Mouse (Mus musculus): ENCODE data around the gene Gm9887. TPM values are rescaled to one million over a fixed set of nuclear protein-coding genes. Genes with fewer than 3 reads are reported as not detected.
"Not testable (repeated sequence)": the region's sequence is repeated elsewhere in the genome, so short reads cannot be mapped to it uniquely, and the experiment has no call there.

The Gm9887 gene
- total and polyA plus RNA-seq, 3 experiments: 3.4 to 4.3 TPM; not detected in 1

DNA sequence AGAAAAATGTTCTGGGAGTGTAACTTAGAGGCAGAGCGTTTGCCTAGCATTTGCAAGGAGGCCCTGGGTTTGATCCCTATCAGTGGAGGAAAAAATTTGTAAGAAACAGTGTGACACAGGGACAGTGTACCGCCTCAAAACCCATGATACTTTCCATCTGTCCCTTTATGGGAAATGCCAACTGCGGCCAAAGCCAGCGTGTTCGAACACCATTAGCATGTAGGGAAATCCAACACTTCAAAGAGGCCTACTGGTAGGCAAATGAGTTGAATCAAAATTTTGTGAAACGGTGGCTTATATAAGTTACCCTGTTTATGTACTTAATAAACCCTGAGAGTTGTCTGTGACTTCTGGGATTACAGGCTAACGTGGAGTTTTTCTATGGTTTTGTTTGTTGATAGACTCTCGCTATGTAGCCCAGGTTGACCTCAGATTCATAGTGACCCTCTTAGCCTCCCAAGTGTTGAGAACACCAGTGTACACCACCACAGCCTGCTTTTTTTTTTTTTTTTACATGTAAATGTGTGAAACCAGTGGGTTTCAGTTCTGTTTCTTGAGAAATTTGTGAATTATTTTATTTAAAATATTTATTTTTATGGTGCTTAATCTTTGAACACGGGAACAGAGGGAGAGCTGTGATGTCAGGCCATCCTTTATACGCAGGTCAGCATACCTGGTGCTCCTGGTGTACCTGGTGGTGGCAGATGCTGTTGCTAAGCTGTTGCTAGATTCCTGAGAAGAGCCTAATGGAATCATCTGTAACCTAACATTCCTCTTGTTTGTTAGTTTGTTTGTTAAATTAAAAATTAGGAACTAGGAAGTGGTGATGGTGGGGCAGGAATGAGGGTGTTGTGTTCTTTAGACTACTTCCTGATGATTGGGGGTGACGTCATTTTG lies 6.5 kb upstream of the Gm9887 start (continued):
- TF ChIP-seq ETS1 (conservative IDR thresholded peaks at IDR 0.05; ENCODE audit: low read depth, low read length) (peak; percentile 79), RCOR1 (conservative IDR thresholded peaks at IDR 0.05; ENCODE audit: low read depth, low read length) (peak; percentile 77; the same call in 1 of the 2 replicates), GABPA (IDR thresholded peaks at IDR 0.05; ENCODE audit: insufficient replicate concordance, low read depth, low read length) (no peak), BHLHE40 (IDR thresholded peaks at IDR 0.05; ENCODE audit: low read depth, low read length) (peak; percentile 54), MAZ (IDR thresholded peaks at IDR 0.05; ENCODE audit: low read depth, low read length) (peak; percentile 55; the same call in 1 of the 2 replicates), NRF1 (IDR thresholded peaks at IDR 0.05; ENCODE audit: low read depth, low read length) (no peak), JUN (IDR thresholded peaks at IDR 0.05; ENCODE audit: insufficient read depth, low read depth, low read length) (peak; percentile 50; the same call in 1 of the 2 replicates), PAX5 (IDR thresholded peaks at IDR 0.05; ENCODE audit: low read length) (no peak), EP300 (IDR thresholded peaks at IDR 0.05; ENCODE audit: low read length) (peak; percentile 86), MEF2A (IDR thresholded peaks at IDR 0.05; ENCODE audit: borderline replicate concordance, low read depth, low read length) (peak; percentile 87), TCF12 (IDR thresholded peaks at IDR 0.05; ENCODE audit: low read depth, low read length) (peak; percentile 83), TBP (conservative IDR thresholded peaks at IDR 0.05; ENCODE audit: low read depth, low read length) (0 out of 2 replicates have a peak, but pooled peaks have one; percentile 64), CHD1 (IDR thresholded peaks at IDR 0.05; ENCODE audit: low read depth, low read length) (peak; percentile 55; the same call in 1 of the 2 replicates), ZNF384 (IDR thresholded peaks at IDR 0.05; ENCODE audit: low read depth, low read length) (peak; percentile 98), CHD2 (IDR thresholded peaks at IDR 0.05; ENCODE audit: low read length) (peak; percentile 67; the same call in 1 of the 2 replicates), MAFK (IDR thresholded peaks at IDR 0.05; ENCODE audit: insufficient replicate concordance, low read length) (peak; percentile 64; the same call in 1 of the 2 replicates), ZMIZ1 (IDR thresholded peaks at IDR 0.05; ENCODE audit: low read depth, low read length) (0 out of 2 replicates have a peak, but pooled peaks have one; percentile 7), JUND (conservative IDR thresholded peaks at IDR 0.05; ENCODE audit: low read depth, low read length) (peak; percentile 53), CTCF (conservative IDR thresholded peaks at IDR 0.05 in 1 of 2, IDR thresholded peaks at IDR 0.05 in 1 of 2; ENCODE audit: low read depth in 2 of 2, low read length in 2 of 2) (no peak)

DNA sequence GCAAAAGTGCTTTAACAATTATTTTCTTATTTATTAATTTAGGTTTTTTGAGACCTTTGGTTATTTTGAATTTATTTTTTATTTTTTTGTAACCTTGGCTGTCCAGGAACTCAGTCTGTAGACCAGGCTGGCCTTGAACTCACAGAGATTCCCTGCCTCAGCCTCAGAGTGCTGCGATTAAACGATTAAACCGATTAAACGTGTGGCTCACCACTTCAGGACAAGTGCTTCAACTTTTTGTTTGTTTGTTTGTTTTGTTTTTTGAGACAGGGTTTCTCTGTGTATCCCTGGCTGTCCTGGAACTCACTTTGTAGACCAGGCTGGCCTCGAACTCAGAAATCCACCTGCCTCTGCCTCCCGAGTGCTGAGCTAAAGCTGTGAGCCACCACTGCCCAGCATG lies 5.4 kb upstream of the Gm9887 start:
- TF ChIP-seq CHD1 (IDR thresholded peaks at IDR 0.05; ENCODE audit: low read depth, low read length): peak; percentile 92
- 0 out of 2 replicates have a peak, but pooled peaks have one; percentile 56 for TF ChIP-seq RCOR1 (conservative IDR thresholded peaks at IDR 0.05; ENCODE audit: low read depth, low read length)
- TF ChIP-seq ZMIZ1 (IDR thresholded peaks at IDR 0.05; ENCODE audit: low read depth, low read length): peak; percentile 50; the same call in 1 of the 2 replicates
- H3K9me3 ChIP-seq (replicated peaks; ENCODE audit: low read length); H3K4me3 ChIP-seq (replicated peaks in 1 of 3; ENCODE audit: low read depth in 2 of 3, low read length in 2 of 3, poor library complexity in 1 of 3); dilution Hi-C loops (cut with MboI; ENCODE audit: extremely low pct_ligation_motif_present, extremely low pct_unique_long_range_greater_than_20kb, low sequenced_read_pairs); in situ Hi-C loops (cut with MboI; ENCODE audit: low pct_ligation_motif_present, low pct_unique_long_range_greater_than_20kb, low sequenced_read_pairs); H3K27me3 ChIP-seq (replicated peaks); DNase-seq (ENCODE audit: extremely low read depth): not testable (repeated sequence)
- peaks cover 5 to 26% of the 10 kb centered on the region in 2 experiments; a peak in 2 of 4 replicates for H3K4me1 ChIP-seq (ENCODE audit: control insufficient read depth in 1 of 2, insufficient read depth in 2 of 2)
- peaks cover 10 to 25% of the 10 kb centered on the region in 2 experiments for H3K36me3 ChIP-seq (replicated peaks in 1 of 2; ENCODE audit: control insufficient read depth in 1 of 2, insufficient read depth in 1 of 2, low read length in 1 of 2)
- peak overlapping the region; percentile 33 for H3K4me2 ChIP-seq (ENCODE audit: insufficient read depth, low read depth, poor library complexity, severe bottlenecking)
- peaks cover 31% of the 10 kb centered on the region for H3K79me2 ChIP-seq (replicated peaks; ENCODE audit: control insufficient read depth, extremely low read depth, insufficient read depth, poor library complexity, severe bottlenecking)
- H3K27ac ChIP-seq (ENCODE audit: insufficient read depth, low read depth): peak overlapping the region; percentile 98
- H3K9ac ChIP-seq (ENCODE audit: insufficient read depth, low read depth): peak overlapping the region; percentile 71; the same call in 1 of the 2 replicates
